Mouse (Mus musculus) lung, embryonic 15.5 days (tissue): ENCODE measurements at regions not wholly inside any gene's neighbourhood (a gene's known extent, or its start where the extent isn't known, plus 50 kb on each side); places are given as distances from the start of the nearest gene placed in this dataset.
"Not testable (repeated sequence)": the region's sequence is repeated elsewhere in the genome, so short reads cannot be mapped to it uniquely, and the experiment has no call there.

Source experiments
- ATAC-seq: fragments of 200-750 bp; cut with Nextera tagmentation; 2 replicates; pipeline ENCODE4 v1.8.0; 2017; ENCODE audit warnings: moderate number of reproducible peaks, borderline replicate concordance; ENCODE audit not compliant: low FRiP score, low TSS enrichment; ENCODE audit errors: extremely low read depth
- H3K27ac ChIP-seq: fragments of 300-500 bp; sonication (generic); 2 replicates; pipeline ENCODE4 v1.5.1; 2015; ENCODE audit warnings: moderate library complexity, mild to moderate bottlenecking, inconsistent platforms
- H3K27me3 ChIP-seq: fragments of 300-500 bp; sonication (generic); 2 replicates; pipeline ENCODE4 v1.6.1; 2015; ENCODE audit warnings: inconsistent platforms
- H3K36me3 ChIP-seq: fragments of 300-500 bp; sonication (generic); 2 replicates; pipeline ENCODE4 v1.6.1; 2015; ENCODE audit warnings: inconsistent platforms
- H3K4me1 ChIP-seq: fragments of 300-500 bp; sonication (generic); 2 replicates; pipeline ENCODE4 v1.6.1; 2015; ENCODE audit warnings: inconsistent platforms
- H3K4me2 ChIP-seq: fragments of 300-500 bp; sonication (generic); 2 replicates; pipeline ENCODE4 v1.6.1; 2015; ENCODE audit warnings: inconsistent platforms, mild to moderate bottlenecking, moderate library complexity
- H3K4me3 ChIP-seq: fragments of 300-500 bp; sonication (generic); 2 replicates; pipeline ENCODE4 v1.5.1; 2015; ENCODE audit warnings: mild to moderate bottlenecking, inconsistent platforms
- H3K9ac ChIP-seq: fragments of 300-500 bp; sonication (generic); 2 replicates; pipeline ENCODE4 v1.6.1; 2015; ENCODE audit warnings: inconsistent platforms
- H3K9me3 ChIP-seq: fragments of 300-500 bp; sonication (generic); 2 replicates; pipeline ENCODE4 v1.6.1; 2016; ENCODE audit warnings: inconsistent platforms
- WGBS: fragments of 180-500 bp; shearing (Covaris S2); methylation state at CpG from one replicate; pipeline ENCODE4 v1.1.7; 2015; 5-methylcytosine and 5-hydroxymethylcytosine counted together

DNA sequence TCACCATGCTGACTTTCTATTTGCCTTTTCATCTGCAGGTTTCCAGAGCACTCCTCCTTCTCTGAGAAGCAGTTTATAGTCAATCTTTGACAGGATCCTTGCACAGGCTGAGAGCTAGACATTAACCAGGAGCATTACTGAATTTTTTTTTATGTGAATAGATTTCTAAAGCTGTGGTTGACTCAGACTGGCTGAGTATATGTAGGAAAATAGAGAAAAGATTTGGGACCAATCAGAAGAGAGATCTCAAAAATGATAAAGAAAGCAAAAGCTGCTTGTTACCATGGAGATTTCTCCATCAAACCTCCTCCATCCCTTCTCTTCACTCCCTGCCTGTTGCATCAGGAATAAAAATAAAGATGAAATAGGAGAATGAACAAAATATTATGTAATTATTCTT is 731.2 kb upstream of the Ndn start:
- Histone ChIP-seq H3K36me3 (no peaks in the 10 kb centered on the region), H3K4me2 (no peak overlapping the region), H3K27ac (no peak overlapping the region), H3K9ac (no peak overlapping the region), H3K4me3 (no peak overlapping the region), H3K4me1 (no peaks in the 10 kb centered on the region), H3K27me3 (no peaks in the 10 kb centered on the region), H3K9me3 (no peaks in the 10 kb centered on the region)
- no peak for ATAC-seq

DNA sequence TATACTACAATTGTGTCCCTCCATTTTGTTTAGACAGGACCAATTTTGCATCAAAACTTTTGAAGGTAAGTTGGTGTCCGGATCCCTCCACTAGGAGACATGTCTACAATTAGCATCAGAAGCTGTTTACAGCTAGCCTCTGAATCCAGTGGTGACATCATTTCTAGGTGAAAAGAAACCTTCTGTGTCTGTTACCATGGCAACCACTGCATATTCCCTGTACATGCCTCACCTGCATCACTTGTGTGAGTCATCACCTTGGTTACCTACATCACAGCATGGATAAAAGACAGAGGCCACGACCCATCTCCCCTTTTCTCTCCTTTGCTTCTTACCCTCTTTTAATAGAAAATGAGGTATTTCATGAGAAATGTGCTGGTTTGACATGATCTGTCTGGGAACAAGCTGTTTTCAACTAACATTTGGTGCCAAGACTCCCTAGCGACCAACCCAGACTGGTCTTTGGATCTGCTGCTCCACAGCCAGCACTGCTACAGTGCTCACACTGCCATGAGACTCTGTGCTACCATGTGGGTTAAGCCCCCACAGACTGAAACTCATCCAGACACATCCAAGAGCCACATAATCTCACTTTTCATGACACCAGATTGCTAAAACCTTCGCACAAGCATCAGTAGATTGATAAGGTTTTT is 701.4 kb upstream of the Ndn start:
- 66% methylated on average over 4 of the region's 4 CpGs for WGBS
- H3K9me3 ChIP-seq: no peaks in the 10 kb centered on the region
- no peak overlapping the region for H3K27ac ChIP-seq
- H3K4me1 ChIP-seq: no peaks in the 10 kb centered on the region
- ATAC-seq: no peak
- no peak overlapping the region for H3K4me3 ChIP-seq
- H3K27me3 ChIP-seq: no peaks in the 10 kb centered on the region
- H3K36me3 ChIP-seq: no peaks in the 10 kb centered on the region
- no peak overlapping the region for H3K9ac ChIP-seq
- no peak overlapping the region for H3K4me2 ChIP-seq

DNA sequence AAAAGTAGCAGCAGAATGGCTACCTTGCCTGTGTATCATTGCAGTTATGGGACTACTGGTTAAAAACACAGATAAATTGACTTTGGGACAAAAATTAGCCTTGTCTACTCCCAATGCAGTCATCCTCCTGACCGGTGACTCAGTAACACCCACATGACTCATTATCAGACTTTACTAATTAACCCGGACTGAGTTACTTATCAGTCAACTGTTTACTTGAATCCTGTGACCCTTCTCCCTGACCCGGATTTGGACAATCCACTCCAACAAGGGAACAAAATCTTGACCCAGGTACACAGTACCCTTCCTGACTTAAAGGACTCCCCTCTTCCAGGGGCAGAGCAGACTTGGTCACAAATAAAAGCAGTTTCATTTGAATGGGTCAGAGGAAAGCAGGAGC is 688.3 kb upstream of the Ndn start:
- H3K27me3 ChIP-seq: no peaks in the 10 kb centered on the region
- 64% methylated on average over 3 of the region's 3 CpGs for WGBS
- no peak for ATAC-seq
- H3K9me3 ChIP-seq: no peaks in the 10 kb centered on the region
- H3K27ac ChIP-seq: no peak overlapping the region
- H3K4me1 ChIP-seq: no peaks in the 10 kb centered on the region
- no peak overlapping the region for H3K9ac ChIP-seq
- H3K4me3 ChIP-seq: no peak overlapping the region
- H3K4me2 ChIP-seq: no peak overlapping the region
- no peaks in the 10 kb centered on the region for H3K36me3 ChIP-seq

DNA sequence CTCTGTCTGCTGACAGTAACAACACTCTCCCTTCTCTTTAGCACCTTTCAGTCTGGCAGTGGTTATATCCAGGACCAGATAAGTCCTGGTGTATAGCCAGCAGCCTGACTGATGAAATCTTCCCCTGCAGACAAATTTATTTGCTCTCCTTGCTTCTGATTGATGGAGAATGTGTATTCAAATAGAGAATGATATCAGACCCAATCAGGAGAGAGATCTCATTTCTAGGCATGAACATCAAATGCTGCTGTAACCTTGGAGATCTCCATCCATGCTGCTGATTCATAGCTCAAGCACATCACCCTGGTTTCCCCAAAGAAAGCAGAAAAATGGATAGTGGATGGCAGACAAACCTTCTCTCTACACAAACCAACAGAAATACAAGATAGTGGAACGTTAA is 663.3 kb upstream of the Ndn start:
- Histone ChIP-seq H3K4me2 (no peak overlapping the region), H3K36me3 (no peaks in the 10 kb centered on the region), H3K27ac (no peak overlapping the region), H3K4me1 (no peaks in the 10 kb centered on the region), H3K9ac (no peak overlapping the region), H3K27me3 (no peaks in the 10 kb centered on the region), H3K9me3 (no peaks in the 10 kb centered on the region), H3K4me3 (no peak overlapping the region)
- ATAC-seq: no peak
- WGBS: 44% methylated on average over 1 of the region's 1 CpGs

DNA sequence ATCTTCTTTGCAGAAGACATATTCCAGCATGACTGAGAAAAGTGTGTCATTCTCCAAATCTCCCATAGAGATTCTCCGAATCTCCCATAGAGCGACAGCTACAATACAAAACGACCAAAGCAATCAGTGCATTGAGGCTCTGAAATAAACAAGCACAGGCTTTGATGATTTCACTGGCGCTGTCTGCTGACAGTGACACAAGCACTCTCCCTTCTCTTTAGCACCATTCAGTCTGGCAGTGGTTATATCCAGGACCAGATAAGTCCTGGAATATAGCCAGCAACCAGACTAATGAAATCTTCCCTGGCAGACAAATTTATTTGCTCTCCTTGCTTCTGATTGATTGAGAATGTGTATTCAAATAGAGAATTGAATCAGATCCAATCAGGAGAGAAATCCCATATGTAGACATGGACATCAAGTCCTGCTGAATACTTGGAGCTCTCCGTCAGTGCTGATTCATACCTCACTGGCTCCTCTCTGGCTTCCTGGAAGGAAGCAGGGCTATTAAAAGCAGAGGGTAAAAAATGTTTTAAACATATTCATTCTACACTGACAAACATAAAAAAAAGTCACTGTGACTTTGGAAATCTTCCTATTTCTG is 661.2 kb upstream of the Ndn start:
- H3K36me3 ChIP-seq: no peaks in the 10 kb centered on the region
- no peak overlapping the region for H3K4me3 ChIP-seq
- H3K27me3 ChIP-seq: no peaks in the 10 kb centered on the region
- no peaks in the 10 kb centered on the region for H3K4me1 ChIP-seq
- no peak overlapping the region for H3K9ac ChIP-seq
- no peaks in the 10 kb centered on the region for H3K9me3 ChIP-seq
- whole genome bisulfite sequencing: 54% methylated on average over 5 of the region's 5 CpGs
- H3K4me2 ChIP-seq: no peak overlapping the region
- peak; percentile 62; the same call in 1 of the 2 replicates for ATAC-seq
- no peak overlapping the region for H3K27ac ChIP-seq

DNA sequence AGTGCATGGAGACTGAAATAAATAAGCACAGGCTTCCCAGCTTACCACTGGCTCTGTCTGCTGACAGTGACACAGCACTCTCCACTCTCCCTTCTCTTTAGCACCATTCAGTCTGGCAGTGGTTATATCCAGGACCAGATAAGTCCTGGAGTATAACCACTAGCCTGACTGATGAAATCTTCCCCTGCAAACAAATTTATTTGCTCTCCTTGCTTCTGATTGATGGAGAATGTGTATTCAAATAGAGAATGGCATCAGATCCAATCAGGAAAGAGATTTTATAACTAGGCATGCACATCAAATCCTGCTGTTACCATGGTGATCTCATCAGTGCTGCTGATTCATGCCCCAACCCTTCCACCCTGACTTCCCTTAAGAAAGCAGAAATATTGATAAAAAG is 620.2 kb upstream of the Ndn start:
- Histone ChIP-seq H3K4me2 (no peak overlapping the region), H3K27ac (no peak overlapping the region), H3K27me3 (no peaks in the 10 kb centered on the region), H3K36me3 (no peaks in the 10 kb centered on the region), H3K4me1 (no peaks in the 10 kb centered on the region), H3K9ac (no peak overlapping the region), H3K9me3 (no peaks in the 10 kb centered on the region), H3K4me3 (no peak overlapping the region)
- no peak for ATAC-seq

DNA sequence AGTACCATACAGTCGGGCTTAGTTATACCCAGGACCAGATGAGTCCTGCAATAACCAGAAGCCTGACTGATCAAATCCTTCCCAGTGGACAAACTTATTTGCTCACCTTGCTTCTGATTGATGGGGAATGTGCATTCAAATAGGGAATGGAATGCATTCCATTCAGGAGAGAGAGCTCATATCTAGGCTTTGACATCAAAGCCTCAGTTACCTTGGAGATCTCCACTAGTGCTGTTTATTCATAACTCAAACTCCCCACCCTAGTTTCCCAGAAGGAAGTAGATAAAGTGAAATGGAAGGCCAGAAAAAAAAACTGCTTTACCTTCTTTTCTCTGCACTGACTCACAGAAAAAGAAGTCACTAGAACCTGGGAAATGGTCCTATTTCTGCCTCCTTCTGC is 608.9 kb upstream of the Ndn start:
- Histone ChIP-seq H3K27ac (no peak overlapping the region), H3K4me2 (no peak overlapping the region), H3K4me3 (no peak overlapping the region), H3K4me1 (no peaks in the 10 kb centered on the region), H3K9me3 (no peaks in the 10 kb centered on the region), H3K36me3 (no peaks in the 10 kb centered on the region), H3K9ac (no peak overlapping the region), H3K27me3 (no peaks in the 10 kb centered on the region)
- 38% methylated on average over 1 of the region's 1 CpGs for WGBS
- ATAC-seq: no peak

DNA sequence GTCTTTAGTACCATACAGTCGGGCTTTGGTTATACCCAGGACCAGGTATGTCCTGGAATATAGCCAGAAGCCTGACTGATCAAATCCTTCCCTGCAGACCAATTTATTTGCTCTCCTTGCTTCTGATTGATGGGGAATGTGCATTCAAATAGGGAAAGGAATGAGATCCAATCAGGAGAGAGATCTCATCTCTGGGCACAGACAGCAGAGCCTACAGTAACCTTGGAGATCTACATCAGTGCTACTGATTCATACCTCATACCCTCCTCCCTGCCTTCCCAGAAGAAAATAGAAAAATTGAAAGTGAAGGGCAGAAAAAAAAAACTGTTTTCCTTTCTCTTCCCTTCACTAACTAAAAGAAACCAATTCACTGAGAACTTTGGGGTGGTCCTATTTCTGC is 607.0 kb upstream of the Ndn start:
- H3K27ac ChIP-seq, ATAC-seq: not testable (repeated sequence)
- no CpG with 5 or more reads among the region's 1 CpGs for WGBS

DNA sequence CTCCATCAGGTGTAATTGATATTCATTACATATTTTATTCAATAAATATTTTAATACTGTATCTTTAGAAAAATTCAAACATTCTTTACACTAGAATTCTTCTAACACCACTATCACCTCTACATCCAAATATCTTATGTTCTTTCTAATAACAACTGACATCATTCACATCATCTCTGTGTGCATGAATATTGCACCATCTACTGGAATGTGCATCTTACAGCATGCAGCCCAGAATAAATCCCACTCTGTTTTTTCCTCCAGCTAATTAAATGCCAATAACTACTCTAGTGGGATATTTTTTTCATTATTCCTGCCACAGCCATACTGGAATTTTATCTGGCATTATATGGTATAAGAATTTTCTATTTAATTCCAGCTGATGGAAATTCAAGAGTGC is 576.5 kb upstream of the Ndn start:
- H3K27me3 ChIP-seq: no peaks in the 10 kb centered on the region
- H3K4me2 ChIP-seq: no peak overlapping the region
- H3K4me3 ChIP-seq: no peak overlapping the region
- ATAC-seq: no peak
- H3K9me3 ChIP-seq: no peaks in the 10 kb centered on the region
- no peak overlapping the region for H3K9ac ChIP-seq
- H3K4me1 ChIP-seq: no peaks in the 10 kb centered on the region
- no peaks in the 10 kb centered on the region for H3K36me3 ChIP-seq
- H3K27ac ChIP-seq: no peak overlapping the region

More for the DNA sequence above, 607.0 kb upstream of the Ndn start:
- not testable (repeated sequence) for H3K9me3 ChIP-seq, H3K36me3 ChIP-seq, H3K4me3 ChIP-seq, H3K4me2 ChIP-seq, H3K27me3 ChIP-seq, H3K9ac ChIP-seq, H3K4me1 ChIP-seq

DNA sequence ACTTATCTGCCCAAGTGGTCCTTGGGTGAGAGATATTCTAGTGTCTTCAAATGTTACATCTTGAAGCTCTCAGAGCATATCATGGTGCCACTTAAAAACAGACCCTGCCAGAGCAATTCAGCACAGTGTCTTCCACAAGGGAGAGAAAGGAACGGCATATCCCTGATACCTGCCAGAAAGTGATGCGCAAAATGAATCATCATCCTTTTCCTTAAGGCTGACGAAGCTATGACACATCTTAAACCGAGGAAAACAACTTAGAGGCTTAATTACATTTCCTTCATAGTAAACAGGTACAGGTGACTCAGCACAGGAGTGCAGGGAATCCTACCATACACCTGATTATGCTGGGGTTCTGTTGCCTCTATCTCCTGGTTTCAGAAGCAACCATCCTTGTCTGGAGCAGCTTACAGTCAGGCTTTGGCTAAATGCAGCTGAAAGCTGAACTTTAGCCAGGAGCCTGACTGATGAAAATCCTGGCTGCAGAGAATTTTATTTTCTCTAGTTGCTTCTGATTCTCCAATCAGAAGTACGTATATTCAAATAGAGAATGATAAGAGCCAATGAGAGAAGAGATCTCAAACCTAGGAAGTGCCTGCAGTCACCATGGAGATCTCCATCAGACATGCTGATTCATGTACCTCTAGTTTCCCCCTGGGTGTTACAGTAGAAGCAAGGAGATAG is 556.1 kb upstream of the Ndn start:
- ATAC-seq: no peak
- Histone ChIP-seq H3K27ac (no peak overlapping the region), H3K9me3 (no peaks in the 10 kb centered on the region), H3K9ac (no peak overlapping the region), H3K4me3 (no peak overlapping the region), H3K4me2 (no peak overlapping the region), H3K4me1 (no peaks in the 10 kb centered on the region), H3K36me3 (no peaks in the 10 kb centered on the region), H3K27me3 (no peaks in the 10 kb centered on the region)
- 76% methylated on average over 5 of the region's 5 CpGs for WGBS

DNA sequence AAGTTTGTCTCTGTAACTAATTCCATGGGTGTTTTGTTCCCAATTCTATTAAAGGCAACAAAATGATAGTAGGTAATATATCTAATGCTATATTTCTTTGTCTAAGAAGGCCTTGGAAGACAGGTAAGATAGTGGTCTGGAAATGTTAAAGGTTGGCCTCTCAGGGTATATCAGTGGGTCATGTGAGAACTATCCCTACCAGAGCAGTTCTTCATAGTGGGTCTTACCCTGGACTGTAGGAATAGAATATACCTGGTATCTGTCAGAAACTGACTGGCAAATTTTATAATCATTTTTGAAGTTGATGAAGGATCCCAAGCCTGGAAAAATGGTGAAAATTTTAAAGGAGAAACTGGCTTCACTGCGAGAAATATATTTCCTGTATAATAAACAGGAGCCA is 509.5 kb upstream of the Ndn start:
- H3K27me3 ChIP-seq: no peaks in the 10 kb centered on the region
- no peak overlapping the region for H3K4me3 ChIP-seq
- H3K36me3 ChIP-seq: no peaks in the 10 kb centered on the region
- no peaks in the 10 kb centered on the region for H3K4me1 ChIP-seq
- no peak for ATAC-seq
- no peak overlapping the region for H3K9ac ChIP-seq
- no peak overlapping the region for H3K4me2 ChIP-seq
- no peaks in the 10 kb centered on the region for H3K9me3 ChIP-seq
- 49% methylated on average over 1 of the region's 1 CpGs for WGBS
- H3K27ac ChIP-seq: no peak overlapping the region

DNA sequence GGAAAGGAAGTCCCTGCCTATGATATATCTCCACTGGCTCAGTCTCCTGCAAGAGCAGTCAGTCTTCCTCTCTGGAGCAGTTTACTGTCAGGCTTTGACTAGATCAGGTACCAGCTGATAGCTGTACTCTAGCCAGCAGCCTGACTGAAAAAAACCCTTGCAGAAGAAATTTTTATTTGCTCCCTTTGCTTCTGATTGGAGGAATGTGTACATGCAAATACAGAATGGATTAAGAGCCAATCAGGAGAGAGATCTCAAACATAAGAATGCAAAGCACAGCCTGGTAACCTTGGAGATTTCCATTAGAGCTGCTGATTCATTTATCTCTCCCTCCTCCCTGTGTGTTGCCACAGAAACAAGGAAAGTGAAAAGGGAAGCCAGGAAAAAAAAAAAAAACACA is 509.1 kb upstream of the Ndn start:
- Histone ChIP-seq H3K4me3 (no peak overlapping the region), H3K9me3 (no peaks in the 10 kb centered on the region), H3K4me2 (no peak overlapping the region), H3K4me1 (no peaks in the 10 kb centered on the region), H3K27ac (no peak overlapping the region), H3K36me3 (no peaks in the 10 kb centered on the region), H3K9ac (no peak overlapping the region), H3K27me3 (no peaks in the 10 kb centered on the region)
- ATAC-seq: peak; percentile 55; the same call in 1 of the 2 replicates
